Mouse (Mus musculus) ES-Bruce4 (cell line): ENCODE measurements at regions not wholly inside any gene's neighbourhood (a gene's known extent, or its start where the extent isn't known, plus 50 kb on each side); places are given as distances from the start of the nearest gene placed in this dataset.

Experiments
- H3K27ac ChIP-seq: 2 replicates; pipeline ENCODE4 v1.5.1; 2012; ENCODE audit warnings: low read length, inconsistent platforms; ENCODE audit not compliant: insufficient read depth
- H3K27me3 ChIP-seq: 2 replicates; pipeline ENCODE4 v1.6.1; 2012; ENCODE audit warnings: mild to moderate bottlenecking, low read length, inconsistent platforms; ENCODE audit not compliant: control insufficient read depth, poor library complexity, insufficient read depth, severe bottlenecking
- H3K36me3 ChIP-seq: 2 replicates; pipeline ENCODE4 v1.6.1; 2012; ENCODE audit warnings: inconsistent platforms, mild to moderate bottlenecking, low read length, moderate library complexity; ENCODE audit not compliant: control insufficient read depth, poor library complexity, insufficient read depth, severe bottlenecking
- H3K4me1 ChIP-seq: one replicate; pipeline ENCODE4 v1.8.1; 2011; ENCODE audit warnings: low read length; ENCODE audit not compliant: control insufficient read depth, insufficient read depth
- H3K4me3 ChIP-seq: 2 replicates; pipeline ENCODE4 v1.5.1; 2011; ENCODE audit warnings: low read depth, mild to moderate bottlenecking, low read length
- H3K9ac ChIP-seq: 2 replicates; pipeline ENCODE4 v1.6.1; 2012; ENCODE audit warnings: low read depth, mild to moderate bottlenecking, inconsistent platforms; ENCODE audit not compliant: poor library complexity, severe bottlenecking
- H3K9me3 ChIP-seq: replicated peaks from 2 replicates; pipeline ENCODE4 v1.6.1; 2012; ENCODE audit warnings: mild to moderate bottlenecking, low read length, inconsistent platforms; ENCODE audit not compliant: control insufficient read depth, poor library complexity, insufficient read depth, severe bottlenecking
- CTCF ChIP-seq: IDR thresholded peaks from one replicate; pipeline ENCODE4 v1.8.1; 2011; ENCODE audit warnings: low read depth, low read length
- EP300 ChIP-seq: IDR thresholded peaks from 2 replicates; pipeline ENCODE4 v1.6.1; 2011; ENCODE audit warnings: low read depth, low read length; ENCODE audit not compliant: insufficient read depth
- POLR2A ChIP-seq: IDR thresholded peaks from one replicate; pipeline ENCODE4 v1.8.1; 2011; ENCODE audit warnings: low read length; ENCODE audit not compliant: insufficient read depth

- Histone ChIP-seq H3K27ac (no peak overlapping the region), H3K4me1 (no peaks in the 10 kb centered on the region), H3K9me3 (no peaks in the 10 kb centered on the region), H3K4me3 (no peak overlapping the region), H3K36me3 (no peaks in the 10 kb centered on the region), H3K9ac (no peak overlapping the region), H3K27me3 (no peaks in the 10 kb centered on the region; the same call in 1 of the 2 replicates)
- TF ChIP-seq EP300: no peak
- no peak for TF ChIP-seq CTCF
- no peak for TF ChIP-seq POLR2A
Observed at GRCm38 (mm10) chr8:89152331-89152730, 108.4 kb upstream of the Sall1 start.

- Histone ChIP-seq H3K9me3 (no peaks in the 10 kb centered on the region), H3K4me1 (no peaks in the 10 kb centered on the region)
Observed at GRCm38 (mm10) chr8:89150952-89151351, 107.0 kb upstream of the Sall1 start.

DNA sequence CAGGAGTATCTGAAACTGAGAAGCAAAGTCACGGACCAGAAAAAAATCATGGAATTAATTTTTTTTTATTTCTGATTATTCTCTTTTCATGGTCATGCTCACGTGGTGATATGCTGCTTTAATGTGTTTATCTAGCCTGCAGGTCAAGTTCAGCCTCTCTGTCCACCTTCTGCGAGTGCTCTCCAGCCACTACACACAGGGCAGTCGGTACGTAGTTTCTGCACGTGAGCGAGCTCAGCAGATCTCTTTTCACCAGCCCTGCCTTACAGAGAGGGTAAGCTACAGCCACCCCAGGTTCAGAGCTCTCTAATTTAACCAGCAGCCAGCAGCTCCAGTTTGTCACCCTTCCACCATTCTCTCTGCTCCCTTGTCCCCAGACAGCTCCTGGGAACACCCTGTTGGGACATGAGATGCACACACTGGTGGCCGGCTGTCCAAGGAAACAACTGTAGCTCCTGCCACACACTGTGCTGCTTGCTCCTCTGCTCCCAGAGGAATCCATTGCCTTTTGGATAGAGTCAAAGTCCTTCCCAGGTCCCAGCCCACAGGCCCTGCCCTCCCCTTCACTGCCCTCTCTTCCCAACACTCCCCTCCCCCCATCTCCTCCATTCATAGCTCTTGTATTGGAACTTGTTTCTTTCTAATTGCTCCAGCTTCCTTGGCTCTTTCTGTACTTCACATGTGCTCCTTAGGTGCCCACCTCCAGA, 97.7 kb upstream of the Sall1 start:
- Histone ChIP-seq H3K4me3 (no peak overlapping the region), H3K36me3 (no peaks in the 10 kb centered on the region), H3K9me3 (no peaks in the 10 kb centered on the region), H3K27ac (no peak overlapping the region), H3K9ac (no peak overlapping the region), H3K4me1 (no peaks in the 10 kb centered on the region), H3K27me3 (no peaks in the 10 kb centered on the region)
- TF ChIP-seq CTCF (no peak), POLR2A (no peak), EP300 (no peak)

More at GRCm38 (mm10) chr8:89150952-89151351, 107.0 kb upstream of the Sall1 start:
- no peaks in the 10 kb centered on the region; the same call in 1 of the 2 replicates for H3K27me3 ChIP-seq
- no peaks in the 10 kb centered on the region for H3K36me3 ChIP-seq
- no peak overlapping the region for H3K9ac ChIP-seq
- no peak overlapping the region for H3K4me3 ChIP-seq
- H3K27ac ChIP-seq: no peak overlapping the region
- no peak for TF ChIP-seq CTCF
- no peak for TF ChIP-seq POLR2A
- TF ChIP-seq EP300: no peak

- no peaks in the 10 kb centered on the region for H3K4me1 ChIP-seq
- H3K9me3 ChIP-seq: no peaks in the 10 kb centered on the region
- H3K27me3 ChIP-seq: no peaks in the 10 kb centered on the region
- TF ChIP-seq EP300 (no peak), POLR2A (no peak), CTCF (no peak)
- no peaks in the 10 kb centered on the region for H3K36me3 ChIP-seq
- H3K4me3 ChIP-seq: no peak overlapping the region
- H3K9ac ChIP-seq: no peak overlapping the region
- no peak overlapping the region for H3K27ac ChIP-seq
Observed at GRCm38 (mm10) chr8:89139876-89140275, 95.9 kb upstream of the Sall1 start.

- no peak for TF ChIP-seq CTCF
- no peak for TF ChIP-seq POLR2A
- TF ChIP-seq EP300: no peak
- Histone ChIP-seq H3K36me3 (no peaks in the 10 kb centered on the region), H3K9me3 (no peaks in the 10 kb centered on the region), H3K27me3 (no peaks in the 10 kb centered on the region), H3K4me1 (no peaks in the 10 kb centered on the region), H3K4me3 (no peak overlapping the region), H3K9ac (no peak overlapping the region), H3K27ac (no peak overlapping the region)
Observed at GRCm38 (mm10) chr8:89138416-89139125, 94.6 kb upstream of the Sall1 start.
